Mouse (Mus musculus): ENCODE data around the gene Tmem125. TPM values are rescaled to one million over a fixed set of nuclear protein-coding genes. Genes with fewer than 3 reads are reported as not detected.
A peak's percentile ranks its signal among the peaks of the same experiment; 100 is the strongest.

Gene Tmem125
- total RNA-seq (2012; rRNA removed) = 12.0 and 19.1 TPM in 2 replicates

DNA sequence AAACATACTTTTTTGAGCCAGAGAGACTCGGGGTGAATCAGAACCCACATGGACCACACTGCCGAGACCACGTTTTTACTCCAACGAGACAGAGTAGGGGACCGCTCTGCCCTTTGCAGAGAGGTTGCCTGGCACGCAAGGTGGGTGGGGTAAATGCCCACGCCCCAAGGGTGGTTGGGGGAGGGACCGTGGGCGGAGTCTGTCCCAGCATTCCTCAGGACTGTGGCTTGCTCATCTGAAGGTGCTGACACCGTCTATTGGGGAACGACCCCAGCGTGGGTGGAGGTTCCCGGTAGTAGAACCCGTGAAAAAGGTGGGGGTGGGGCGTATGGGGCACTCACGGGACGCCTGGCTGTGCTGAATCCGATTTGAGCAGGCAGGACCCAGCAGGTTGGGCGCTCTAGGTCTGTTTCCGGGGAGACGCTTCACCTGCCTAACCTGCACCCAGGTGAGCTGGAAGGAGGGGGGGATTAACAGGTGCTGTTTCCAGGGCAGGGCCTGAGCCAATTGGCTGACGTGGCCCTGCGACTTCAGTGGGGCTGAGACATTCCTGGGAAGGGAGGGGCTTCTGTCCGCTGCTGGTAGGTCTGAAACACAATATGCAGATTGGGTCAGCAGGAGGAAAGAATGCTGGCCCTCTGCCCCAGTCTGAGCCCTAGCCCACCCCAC, at the start of gene Tmem125:
Gene Tmem125, minus strand, starts transcription at position 453 of the 669 bp plus-strand sequence.
- in situ Hi-C loops (cut with MboI; ENCODE audit: low sequenced_read_pairs in 2 of 2, unreplicated experiment in 2 of 2) = no loop called here
- peak; percentile 45 for DNase-seq (ENCODE audit: low read depth, low spot score)
- H3K27ac ChIP-seq (ENCODE audit: insufficient read depth, low read depth, low read length, poor library complexity, severe bottlenecking) = peak within 1 kb of the TSS; percentile 89

DNA sequence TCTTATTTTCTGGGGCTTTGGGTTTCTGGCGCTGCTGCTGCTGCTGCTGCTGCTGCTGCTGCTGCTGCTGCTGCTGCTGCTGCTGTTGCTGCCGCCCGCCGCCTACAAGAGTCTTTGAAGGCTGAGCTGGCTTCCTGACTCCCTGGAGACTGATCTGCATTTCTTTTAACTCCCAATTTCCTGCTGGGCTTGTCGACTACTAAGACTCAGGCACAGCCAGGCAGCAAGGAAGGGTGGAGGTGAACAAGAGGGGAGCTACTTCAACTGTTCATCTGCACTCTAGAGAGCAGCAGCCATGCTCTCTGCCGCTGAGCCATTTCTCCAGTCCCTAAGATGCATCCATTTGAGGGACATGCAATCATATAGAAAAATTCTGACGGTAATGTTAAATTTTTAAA, 45.9 kb upstream of the Tmem125 start:
- no peaks in the 10 kb centered on the region for H3K36me3 ChIP-seq (ENCODE audit: control insufficient read depth, insufficient read depth, low read length, poor library complexity, severe bottlenecking)
- peak; percentile 59 for DNase-seq (ENCODE audit: low read depth, low spot score)
- H3K9me3 ChIP-seq (ENCODE audit: control insufficient read depth, insufficient read depth, low read depth, low read length) = no peaks in the 10 kb centered on the region
- no peak overlapping the region for H3K27ac ChIP-seq (ENCODE audit: insufficient read depth, low read depth, low read length, poor library complexity, severe bottlenecking)
- in situ Hi-C loops (cut with MboI; ENCODE audit: low sequenced_read_pairs in 2 of 2, unreplicated experiment in 2 of 2) = no loop called here
- TF ChIP-seq HCFC1 (IDR thresholded peaks at IDR 0.05; ENCODE audit: borderline replicate concordance, insufficient read depth, low read length) = no peak
- TF ChIP-seq CHD2 (IDR thresholded peaks at IDR 0.05; ENCODE audit: low read depth, low read length) = no peak
- no peak for TF ChIP-seq ZC3H11A (IDR thresholded peaks at IDR 0.05; ENCODE audit: borderline replicate concordance, low read depth, low read length)
- no peak overlapping the region for H3K9ac ChIP-seq (ENCODE audit: insufficient read depth, low read depth, low read length, poor library complexity, severe bottlenecking)
- H3K4me1 ChIP-seq (ENCODE audit: control insufficient read depth in 2 of 2, insufficient read depth in 2 of 2, low read length in 2 of 2, poor library complexity in 1 of 2) = peaks cover 2 to 12% of the 10 kb centered on the region in 2 experiments; a peak in 3 of 4 replicates
- H3K4me3 ChIP-seq (ENCODE audit: insufficient read depth in 1 of 2, low read depth in 1 of 2, low read length in 2 of 2, poor library complexity in 1 of 2, severe bottlenecking in 1 of 2) = no peak overlapping the region

More for the DNA sequence above, at the start of gene Tmem125:
- Histone ChIP-seq H3K9ac (ENCODE audit: insufficient read depth, low read depth, low read length, poor library complexity, severe bottlenecking) (peak within 1 kb of the TSS; percentile 71), H3K4me3 (ENCODE audit: insufficient read depth in 1 of 2, low read depth in 1 of 2, low read length in 2 of 2, poor library complexity in 1 of 2, severe bottlenecking in 1 of 2) (peak within 1 kb of the TSS; percentile 61 to 70), H3K36me3 (ENCODE audit: control insufficient read depth, insufficient read depth, low read length, poor library complexity, severe bottlenecking) (peaks cover 6% of the 10 kb centered on the region; the same call in 1 of the 2 replicates), H3K9me3 (ENCODE audit: control insufficient read depth, insufficient read depth, low read depth, low read length) (no peaks in the 10 kb centered on the region), H3K4me1 (ENCODE audit: control insufficient read depth in 2 of 2, insufficient read depth in 2 of 2, low read length in 2 of 2, poor library complexity in 1 of 2) (peaks cover 3 to 27% of the 10 kb centered on the region in 2 experiments; a peak in 2 of 4 replicates)
- TF ChIP-seq ZNF384 (IDR thresholded peaks at IDR 0.05; ENCODE audit: low read depth, low read length) (no peak), ZC3H11A (IDR thresholded peaks at IDR 0.05; ENCODE audit: borderline replicate concordance, low read depth, low read length) (no peak), CHD2 (IDR thresholded peaks at IDR 0.05; ENCODE audit: low read depth, low read length) (no peak)

DNA sequence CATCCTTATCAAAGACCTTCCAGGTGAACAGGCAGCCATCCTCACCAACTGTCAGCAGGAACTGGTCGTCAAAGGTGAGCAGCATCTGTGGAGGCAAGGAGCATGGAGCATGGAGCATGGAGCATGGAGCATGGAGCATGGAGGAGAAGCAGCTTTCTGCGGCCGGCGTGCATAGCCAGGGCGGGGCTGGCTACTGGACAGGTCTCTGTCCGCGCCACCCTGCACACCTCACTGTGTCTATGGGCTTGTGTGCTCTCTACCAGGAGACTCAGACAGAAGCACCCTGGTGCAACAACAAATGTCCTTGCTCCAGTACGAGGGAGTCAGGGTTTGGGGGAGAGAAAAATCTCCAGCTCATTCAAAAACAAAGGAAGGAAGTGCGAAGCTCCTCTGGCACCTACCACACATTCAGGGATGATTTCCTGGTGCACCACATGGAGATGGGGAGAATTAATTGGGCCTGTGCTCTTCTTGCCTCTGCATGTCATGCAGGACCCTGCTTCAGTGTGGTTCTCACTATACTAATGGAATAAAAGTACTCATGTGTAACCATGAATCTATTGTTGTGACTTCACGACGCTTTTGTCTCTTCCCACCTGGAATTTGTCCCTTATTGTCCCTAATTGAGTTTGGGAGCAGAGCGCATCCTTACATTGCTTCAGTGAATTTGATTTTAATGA, 45.3 kb upstream of the Tmem125 start:
- in situ Hi-C loops (cut with MboI; ENCODE audit: low sequenced_read_pairs in 2 of 2, unreplicated experiment in 2 of 2) = no loop called here
- H3K27ac ChIP-seq (ENCODE audit: insufficient read depth, low read depth, low read length, poor library complexity, severe bottlenecking) = no peak overlapping the region
- no peak overlapping the region for H3K4me3 ChIP-seq (ENCODE audit: insufficient read depth in 1 of 2, low read depth in 1 of 2, low read length in 2 of 2, poor library complexity in 1 of 2, severe bottlenecking in 1 of 2)
- no peaks in the 10 kb centered on the region for H3K36me3 ChIP-seq (ENCODE audit: control insufficient read depth, insufficient read depth, low read length, poor library complexity, severe bottlenecking)
- H3K9me3 ChIP-seq (ENCODE audit: control insufficient read depth, insufficient read depth, low read depth, low read length) = no peaks in the 10 kb centered on the region
- H3K4me1 ChIP-seq (ENCODE audit: control insufficient read depth in 2 of 2, insufficient read depth in 2 of 2, low read length in 2 of 2, poor library complexity in 1 of 2) = peaks cover 2 to 12% of the 10 kb centered on the region in 2 experiments; a peak in 3 of 4 replicates
- H3K9ac ChIP-seq (ENCODE audit: insufficient read depth, low read depth, low read length, poor library complexity, severe bottlenecking) = no peak overlapping the region
- no peak for TF ChIP-seq ZNF384 (IDR thresholded peaks at IDR 0.05; ENCODE audit: low read depth, low read length)
- TF ChIP-seq HCFC1 (IDR thresholded peaks at IDR 0.05; ENCODE audit: borderline replicate concordance, insufficient read depth, low read length) = no peak
- no peak for TF ChIP-seq ZC3H11A (IDR thresholded peaks at IDR 0.05; ENCODE audit: borderline replicate concordance, low read depth, low read length)
- no peak for TF ChIP-seq MAFK (IDR thresholded peaks at IDR 0.05; ENCODE audit: insufficient read depth, low read depth, low read length)
- TF ChIP-seq CHD2 (IDR thresholded peaks at IDR 0.05; ENCODE audit: low read depth, low read length) = no peak
- no peak for DNase-seq (ENCODE audit: low read depth, low spot score)

DNA sequence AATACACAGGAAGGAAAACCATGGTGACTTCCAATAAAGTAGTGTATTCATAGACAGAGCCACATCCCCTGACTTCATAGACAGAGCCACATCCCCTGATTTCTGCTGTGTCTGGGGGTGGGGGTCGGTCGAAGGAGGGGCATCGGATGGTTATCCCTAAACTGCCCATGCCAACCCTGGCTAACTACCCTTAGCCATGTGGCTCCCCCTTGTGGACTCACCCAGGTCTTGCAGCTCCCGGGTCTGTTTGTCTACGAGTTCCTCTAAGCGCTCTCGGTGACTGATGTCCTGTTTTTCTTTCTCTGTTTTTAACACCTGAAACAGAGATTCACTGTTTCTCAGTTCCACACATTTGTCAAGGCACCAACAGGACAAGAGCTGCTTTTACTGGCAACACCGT, 38.8 kb upstream of the Tmem125 start:
- no peak overlapping the region for H3K4me3 ChIP-seq (ENCODE audit: insufficient read depth in 1 of 2, low read depth in 1 of 2, low read length in 2 of 2, poor library complexity in 1 of 2, severe bottlenecking in 1 of 2)
- H3K27ac ChIP-seq (ENCODE audit: insufficient read depth, low read depth, low read length, poor library complexity, severe bottlenecking) = no peak overlapping the region
- H3K9ac ChIP-seq (ENCODE audit: insufficient read depth, low read depth, low read length, poor library complexity, severe bottlenecking) = no peak overlapping the region
- H3K4me1 ChIP-seq (ENCODE audit: control insufficient read depth in 2 of 2, insufficient read depth in 2 of 2, low read length in 2 of 2, poor library complexity in 1 of 2) = peaks cover 0 to 17% of the 10 kb centered on the region in 2 experiments; a peak in 1 of 4 replicates
- DNase-seq (ENCODE audit: low read depth, low spot score) = no peak
- no peak for TF ChIP-seq HCFC1 (IDR thresholded peaks at IDR 0.05; ENCODE audit: borderline replicate concordance, insufficient read depth, low read length)
- in situ Hi-C loops (cut with MboI; ENCODE audit: low sequenced_read_pairs in 2 of 2, unreplicated experiment in 2 of 2) = no loop called here
- no peaks in the 10 kb centered on the region for H3K36me3 ChIP-seq (ENCODE audit: control insufficient read depth, insufficient read depth, low read length, poor library complexity, severe bottlenecking)
- H3K9me3 ChIP-seq (ENCODE audit: control insufficient read depth, insufficient read depth, low read depth, low read length) = no peaks in the 10 kb centered on the region
